ENCODE assay signal across 8 mouse cellular contexts in the genomic region with DNA sequence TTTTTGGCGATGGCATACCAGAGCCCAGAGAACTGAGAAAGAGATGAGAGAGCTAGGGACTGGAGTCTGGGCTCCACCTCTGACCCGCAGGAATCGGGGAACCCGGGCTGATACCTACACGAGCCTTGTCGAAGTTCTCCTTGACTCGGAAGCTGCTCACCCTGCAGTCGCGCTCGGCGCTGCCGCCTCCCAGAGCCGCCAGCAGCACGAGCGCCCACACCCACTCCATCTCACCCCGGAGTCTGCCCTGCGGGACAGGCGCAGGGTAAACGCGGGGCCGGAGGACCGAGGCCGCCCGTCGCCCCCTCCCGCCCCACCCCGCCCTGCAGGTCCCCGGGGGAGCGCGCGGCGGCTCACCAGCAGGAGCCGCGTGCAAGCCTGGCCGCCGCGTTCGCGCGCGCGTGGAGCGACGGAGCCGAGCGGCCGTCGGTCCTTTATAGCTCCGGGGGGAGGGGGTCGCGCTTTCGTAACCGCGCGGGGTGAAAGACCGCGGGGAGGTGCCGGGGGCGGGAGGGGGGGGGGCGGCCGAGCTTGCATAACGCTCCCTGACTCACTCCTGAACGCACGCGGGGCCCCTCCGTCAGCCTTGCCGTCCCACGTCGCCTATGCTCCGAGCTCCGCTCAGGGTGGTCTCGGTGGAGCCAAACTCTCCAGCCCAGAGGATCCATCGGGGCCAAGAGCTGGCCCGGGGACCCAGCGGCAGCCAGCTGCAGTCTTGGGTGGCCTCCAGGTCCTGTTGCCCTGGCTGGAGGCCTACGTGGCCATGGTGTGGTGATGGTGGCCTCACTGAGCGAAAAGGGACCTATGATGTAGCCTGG. TPM values are rescaled to one million over a fixed set of nuclear protein-coding genes. Genes with fewer than 3 reads are reported as not detected.
DNase-seq lines count a peak whose midpoint lies in the region; ATAC-seq lines count a peak whose summit lies in the region.

No protein-coding gene starts in this region.

- no peaks in the 10 kb centered on the region for H3K36me3 ChIP-seq in megakaryocyte, embryonic 14.5 days (replicated peaks; ENCODE audit: low read length)
- no peaks in the 10 kb centered on the region for H3K36me3 ChIP-seq in forebrain, embryonic 10.5 days (replicated peaks)
- H3K36me3 ChIP-seq in heart, embryonic 15.5 days: no peaks in the 10 kb centered on the region
- no peaks in the 10 kb centered on the region for H3K36me3 ChIP-seq in limb, embryonic 10.5 days
- H3K36me3 ChIP-seq in midbrain, embryonic 11.5 days (ENCODE audit: control insufficient read depth, insufficient read depth, low read length): no peaks in the 10 kb centered on the region
- H3K36me3 ChIP-seq in stomach, embryonic 15.5 days: no peaks in the 10 kb centered on the region

- H3K4me1 ChIP-seq in megakaryocyte, embryonic 14.5 days: peaks cover 13% of the 10 kb centered on the region
- peaks cover 12% of the 10 kb centered on the region for H3K4me1 ChIP-seq in forebrain, embryonic 10.5 days
- H3K4me1 ChIP-seq in heart, embryonic 15.5 days (replicated peaks): peaks cover 10% of the 10 kb centered on the region
- H3K4me1 ChIP-seq in limb, embryonic 10.5 days: peaks cover 11% of the 10 kb centered on the region; the same call in 1 of the 2 replicates
- H3K4me1 ChIP-seq in midbrain, embryonic 11.5 days (ENCODE audit: control insufficient read depth, insufficient read depth, low read length): peaks cover 4% of the 10 kb centered on the region; the same call in 1 of the 2 replicates
- H3K4me1 ChIP-seq in stomach, embryonic 15.5 days: no peaks in the 10 kb centered on the region

- ATAC-seq in megakaryocyte, adult 5-6 weeks (ENCODE audit: poor library complexity, severe bottlenecking): no peak
- no peak; the same call in 1 of the 2 replicates for ATAC-seq in heart, embryonic 15.5 days (replicated peaks; ENCODE audit: insufficient number of reproducible peaks, insufficient read depth, low FRiP score, low read depth)
- ATAC-seq in midbrain, embryonic 11.5 days (ENCODE audit: low FRiP score): peak; percentile 78
- ATAC-seq in stomach, embryonic 15.5 days (ENCODE audit: insufficient read depth, low FRiP score, low read depth): peak; percentile 70

- peak overlapping the region; percentile 85 for H3K4me3 ChIP-seq in megakaryocyte, embryonic 14.5 days (replicated peaks)
- peak overlapping the region; percentile 66 for H3K4me3 ChIP-seq in forebrain, embryonic 10.5 days
- peak overlapping the region; percentile 56 for H3K4me3 ChIP-seq in heart, embryonic 15.5 days
- peak overlapping the region; percentile 72 for H3K4me3 ChIP-seq in limb, embryonic 10.5 days
- peak overlapping the region; percentile 59 for H3K4me3 ChIP-seq in midbrain, embryonic 11.5 days (ENCODE audit: low read depth, low read length)
- H3K4me3 ChIP-seq in stomach, embryonic 15.5 days (replicated peaks): peak overlapping the region; percentile 47

- H3K9ac ChIP-seq in heart, embryonic 15.5 days: peak overlapping the region; percentile 41; the same call in 1 of the 2 replicates
- H3K9ac ChIP-seq in midbrain, embryonic 11.5 days (ENCODE audit: low read length): peak overlapping the region; percentile 65
- H3K9ac ChIP-seq in stomach, embryonic 15.5 days: 0 out of 2 replicates have a peak overlapping the region, but pooled peaks have one; percentile 22

- 1% methylated on average over 76 of the region's 77 CpGs for WGBS in forebrain, embryonic 10.5 days
- WGBS in heart, embryonic 15.5 days: 1% methylated on average over 65 of the region's 77 CpGs
- WGBS in limb, embryonic 10.5 days: 1% methylated on average over 64 of the region's 77 CpGs
- under 1% methylated on average over 50 of the region's 77 CpGs for WGBS in midbrain, embryonic 11.5 days
- WGBS in stomach, embryonic 15.5 days: under 1% methylated on average over 62 of the region's 77 CpGs

- peaks cover 72% of the 10 kb centered on the region for H3K27me3 ChIP-seq in megakaryocyte, embryonic 14.5 days (replicated peaks)
- peaks cover 49% of the 10 kb centered on the region for H3K27me3 ChIP-seq in forebrain, embryonic 10.5 days (ENCODE audit: poor library complexity, severe bottlenecking)
- peaks cover 48% of the 10 kb centered on the region for H3K27me3 ChIP-seq in heart, embryonic 15.5 days
- H3K27me3 ChIP-seq in limb, embryonic 10.5 days (ENCODE audit: low read depth, poor library complexity, severe bottlenecking): peaks cover 43% of the 10 kb centered on the region
- peaks cover 22% of the 10 kb centered on the region for H3K27me3 ChIP-seq in midbrain, embryonic 11.5 days (ENCODE audit: control insufficient read depth, insufficient read depth, low read length)
- 0 out of 2 replicates have a peak, but pooled peaks cover 7% of the 10 kb centered on the region for H3K27me3 ChIP-seq in stomach, embryonic 15.5 days (replicated peaks)

- peaks cover 4% of the 10 kb centered on the region; the same call in 1 of the 2 replicates for H3K9me3 ChIP-seq in megakaryocyte, embryonic 14.5 days
- no peaks in the 10 kb centered on the region for H3K9me3 ChIP-seq in forebrain, embryonic 10.5 days
- H3K9me3 ChIP-seq in heart, embryonic 15.5 days (replicated peaks): no peaks in the 10 kb centered on the region
- no peaks in the 10 kb centered on the region for H3K9me3 ChIP-seq in limb, embryonic 10.5 days (replicated peaks)
- no peaks in the 10 kb centered on the region for H3K9me3 ChIP-seq in midbrain, embryonic 11.5 days (ENCODE audit: control insufficient read depth, low read length)
- no peaks in the 10 kb centered on the region for H3K9me3 ChIP-seq in stomach, embryonic 15.5 days

- peak; percentile 36 for DNase-seq in forebrain, embryonic 10.5 days (ENCODE audit: extremely low spot score, low spot score)
- DNase-seq in limb, embryonic 10.5 days (ENCODE audit: low spot score): peak; percentile 70
- DNase-seq in midbrain, embryonic 11.5 days (ENCODE audit: low spot score, missing footprints): peak; percentile 94
- DNase-seq in thymus, postnatal 10 days (ENCODE audit: low spot score in 2 of 2): no peak

- peak overlapping the region; percentile 96 for H3K4me2 ChIP-seq in heart, embryonic 15.5 days
- peak overlapping the region; percentile 84 for H3K4me2 ChIP-seq in midbrain, embryonic 11.5 days
- H3K4me2 ChIP-seq in stomach, embryonic 15.5 days: peak overlapping the region; percentile 92

- H3K27ac ChIP-seq in forebrain, embryonic 10.5 days: peak overlapping the region; percentile 81
- no peak overlapping the region for H3K27ac ChIP-seq in heart, embryonic 15.5 days
- peak overlapping the region; percentile 87 for H3K27ac ChIP-seq in limb, embryonic 10.5 days
- H3K27ac ChIP-seq in midbrain, embryonic 11.5 days (ENCODE audit: low read depth, low read length): no peak overlapping the region
- peak overlapping the region; percentile 16; the same call in 1 of the 2 replicates for H3K27ac ChIP-seq in stomach, embryonic 15.5 days

RNA-seq across cellular contexts. Expression of a gene that starts 0.5 kb away (rescaled TPM):
- not detected in 2 replicates for polyA plus RNA-seq in megakaryocyte, embryonic 14.5 days (2012; ENCODE audit: insufficient read depth, low replicate concordance)
- total RNA-seq in megakaryocyte, adult 5-6 weeks (2015): not detected in 2 replicates
- not detected in 2 replicates for total RNA-seq in megakaryocyte, adult 5-6 weeks (2017)
- polyA plus RNA-seq in forebrain, embryonic 10.5 days (2016; fragmentation: Nextera tagmentation; extraction: Ambion mirVana): 1.3 and 2.2 TPM in 2 replicates
- polyA plus RNA-seq in heart, embryonic 15.5 days (2015; fragmentation: Nextera tagmentation; extraction: Ambion mirVana): 4.9 and 12.8 TPM in 2 replicates
- 4.5 and 4.7 TPM in 2 replicates for polyA plus RNA-seq in limb, embryonic 10.5 days (2016; fragmentation: Nextera tagmentation; extraction: Ambion mirVana)
- polyA plus RNA-seq in midbrain, embryonic 11.5 days (2014; fragmentation: Nextera tagmentation; extraction: Ambion mirVana): 2.3 and 2.8 TPM in 2 replicates
- 102 and 206 TPM in 2 replicates for polyA plus RNA-seq in stomach, embryonic 15.5 days (2015; fragmentation: Nextera tagmentation; extraction: Ambion mirVana)

RNA-seq across cellular contexts. Expression of a gene that starts 8.0 kb away (rescaled TPM):
- not detected in 2 replicates for polyA plus RNA-seq in megakaryocyte, embryonic 14.5 days (2012; ENCODE audit: insufficient read depth, low replicate concordance)
- not detected in 2 replicates for total RNA-seq in megakaryocyte, adult 5-6 weeks (2015)
- not detected in 2 replicates for total RNA-seq in megakaryocyte, adult 5-6 weeks (2017)
- not detected in 2 replicates for polyA plus RNA-seq in forebrain, embryonic 10.5 days (2016; fragmentation: Nextera tagmentation; extraction: Ambion mirVana)
- polyA plus RNA-seq in heart, embryonic 15.5 days (2015; fragmentation: Nextera tagmentation; extraction: Ambion mirVana): not detected in 2 replicates
- 0.05 TPM in 1 of 2 replicates, not detected in the other for polyA plus RNA-seq in limb, embryonic 10.5 days (2016; fragmentation: Nextera tagmentation; extraction: Ambion mirVana)
- 0.08 and 0.12 TPM in 2 replicates for polyA plus RNA-seq in midbrain, embryonic 11.5 days (2014; fragmentation: Nextera tagmentation; extraction: Ambion mirVana)
- polyA plus RNA-seq in stomach, embryonic 15.5 days (2015; fragmentation: Nextera tagmentation; extraction: Ambion mirVana): 0.57 and 0.71 TPM in 2 replicates

RNA-seq across cellular contexts. Expression of a gene that starts 27.7 kb away (rescaled TPM):
- not detected in 2 replicates for polyA plus RNA-seq in megakaryocyte, embryonic 14.5 days (2012; ENCODE audit: insufficient read depth, low replicate concordance)
- 0.23 and 0.96 TPM in 2 replicates for total RNA-seq in megakaryocyte, adult 5-6 weeks (2015)
- 0.73 and 0.81 TPM in 2 replicates for total RNA-seq in megakaryocyte, adult 5-6 weeks (2017)
- polyA plus RNA-seq in forebrain, embryonic 10.5 days (2016; fragmentation: Nextera tagmentation; extraction: Ambion mirVana): 0.11 TPM in 1 of 2 replicates, not detected in the other
- polyA plus RNA-seq in heart, embryonic 15.5 days (2015; fragmentation: Nextera tagmentation; extraction: Ambion mirVana): 0.29 and 0.65 TPM in 2 replicates
- 0.41 and 0.59 TPM in 2 replicates for polyA plus RNA-seq in limb, embryonic 10.5 days (2016; fragmentation: Nextera tagmentation; extraction: Ambion mirVana)
- polyA plus RNA-seq in midbrain, embryonic 11.5 days (2014; fragmentation: Nextera tagmentation; extraction: Ambion mirVana): not detected in 2 replicates
- polyA plus RNA-seq in stomach, embryonic 15.5 days (2015; fragmentation: Nextera tagmentation; extraction: Ambion mirVana): 5.3 and 7.0 TPM in 2 replicates

Comparison
In these comparisons a context has a peak if more than half of its experiments do, and no peak if none do; other contexts are left out.
1. ATAC-seq: peak in midbrain, embryonic 11.5 days (single experiment) and stomach, embryonic 15.5 days (single experiment); none in megakaryocyte, adult 5-6 weeks (single experiment) and heart, embryonic 15.5 days (single experiment).
2. DNase-seq: peak in forebrain, embryonic 10.5 days (single experiment), limb, embryonic 10.5 days (single experiment) and midbrain, embryonic 11.5 days (single experiment); none in thymus, postnatal 10 days (0 of 2).
3. H3K27ac ChIP-seq: peak in forebrain, embryonic 10.5 days (single experiment), limb, embryonic 10.5 days (single experiment) and stomach, embryonic 15.5 days (single experiment); none in heart, embryonic 15.5 days (single experiment) and midbrain, embryonic 11.5 days (single experiment).
4. Peak in every context shown above with its lines, with median percentiles within 50 percentile points of each other: H3K4me3 ChIP-seq, H3K4me2 ChIP-seq and H3K9ac ChIP-seq.